Mouse (Mus musculus): ENCODE data around the gene Utp6.

GRCm38 (mm10) chr11:79962877-79963183 is 640 bp upstream of the Utp6 start:
- no peak for TF ChIP-seq CTCF (IDR thresholded peaks at IDR 0.05; ENCODE audit: control insufficient read depth, insufficient read depth, low read length)
- no peak for TF ChIP-seq POLR2A (IDR thresholded peaks at IDR 0.05; ENCODE audit: borderline replicate concordance, control insufficient read depth, low read depth, low read length)

Data from bone marrow, adult 2 months (tissue).